Mouse (Mus musculus) A20 (cell line): ENCODE data around the gene Ccdc191.

Source experiments
- DNase-seq: peaks from one replicate; pipeline ENCODE4 v3.0.0-alpha.2; 2011; ENCODE audit warnings: low read depth, low spot score

Ccdc191 gene

GRCm38 (mm10) chr16:43980110-43980609, 90.6 kb downstream of the Ccdc191 start:
- no peak for DNase-seq

GRCm38 (mm10) chr16:43986299-43986698, 96.7 kb downstream of the Ccdc191 start:
- no peak for DNase-seq

DNA sequence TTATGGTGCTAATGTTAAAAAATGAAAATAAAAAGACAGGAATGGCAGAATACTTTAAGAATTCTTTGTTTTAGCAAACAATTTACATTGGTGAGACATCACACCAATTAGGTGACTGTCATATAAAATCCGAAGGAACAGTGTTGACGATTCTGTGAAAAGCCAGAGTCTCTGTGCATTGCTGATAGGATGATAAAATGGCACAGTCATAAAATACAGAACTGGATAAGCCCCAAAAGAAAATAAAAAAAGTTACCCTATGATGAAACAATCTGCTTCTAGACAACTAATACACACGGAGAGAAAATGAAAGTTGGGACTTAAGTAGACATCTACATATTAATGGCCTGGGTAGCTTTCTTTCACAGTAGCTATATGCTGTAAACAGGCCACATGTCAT, 105.0 kb downstream of the Ccdc191 start:
- no peak for DNase-seq

DNA sequence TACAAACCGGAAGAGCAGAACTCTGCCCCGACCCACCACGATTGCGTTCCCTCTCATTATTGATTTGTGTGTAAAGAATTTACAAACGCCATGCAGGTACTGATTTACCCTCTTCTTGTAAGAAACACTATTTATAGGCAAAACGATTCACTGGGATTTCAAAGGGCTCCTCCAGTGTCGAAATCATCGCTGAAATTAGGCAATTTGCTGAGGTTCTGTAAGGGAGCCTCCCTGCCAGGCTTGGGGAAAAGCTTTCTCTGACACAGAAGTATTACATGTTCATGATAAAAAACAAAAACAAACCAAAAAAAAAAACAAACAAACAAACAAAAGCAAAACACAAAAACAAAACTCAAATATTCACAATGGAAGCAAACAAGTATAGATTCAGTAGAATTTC, 109.5 kb downstream of the Ccdc191 start:
- DNase-seq = no peak

DNA sequence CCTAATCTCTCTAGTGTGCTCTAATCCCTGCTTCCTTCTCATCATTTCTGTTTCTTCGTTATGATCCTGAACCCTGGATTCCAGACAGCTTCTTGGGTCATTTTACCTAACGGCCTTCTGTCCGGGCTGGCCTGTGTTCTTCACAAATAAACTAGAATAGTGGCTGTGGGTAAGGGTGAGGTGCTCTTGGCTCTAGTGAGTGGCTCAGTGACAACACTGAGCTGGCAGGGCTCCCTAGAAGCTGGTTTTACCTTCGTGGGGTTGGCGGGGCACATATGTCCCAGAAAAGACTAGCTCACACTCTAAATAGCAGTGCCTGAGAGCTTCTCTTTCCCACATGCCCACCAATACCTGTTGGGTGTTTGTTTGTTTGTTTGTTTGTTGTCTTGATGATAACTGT, 109.9 kb downstream of the Ccdc191 start:
- no peak for DNase-seq

GRCm38 (mm10) chr16:44002086-44002485, 112.5 kb downstream of the Ccdc191 start:
- peak; percentile 39 for DNase-seq

DNA sequence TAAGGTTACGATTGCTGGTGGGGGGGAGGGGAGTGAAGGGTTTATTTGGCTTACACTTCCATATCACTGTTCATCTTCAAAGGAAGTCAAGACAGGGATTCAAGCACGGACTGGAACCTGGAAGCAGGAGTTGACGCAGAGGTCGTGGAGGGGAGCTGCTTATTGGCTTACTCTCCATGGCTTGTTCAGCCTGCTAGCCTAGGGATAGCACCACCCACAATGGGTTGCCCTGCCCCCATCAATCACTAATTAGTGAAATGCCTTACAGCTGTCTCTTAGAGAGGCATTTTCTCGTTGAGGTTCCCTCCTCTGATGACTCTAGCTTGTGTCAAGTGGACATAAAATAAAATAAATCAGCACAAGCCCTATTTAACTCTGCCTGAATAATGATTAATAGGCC, 121.4 kb downstream of the Ccdc191 start:
- DNase-seq = no peak
